Mouse (Mus musculus) embryo, embryonic 10.5 days (tissue): ENCODE measurements at regions not wholly inside any gene's neighbourhood (a gene's known extent, or its start where the extent isn't known, plus 50 kb on each side); places are given as distances from the start of the nearest gene placed in this dataset.

Source experiments
- DNase-seq: peaks from one replicate; pipeline ENCODE4 v3.0.0-alpha.2; 2015; ENCODE audit warnings: low spot score

- DNase-seq, result no peak
Observed at GRCm38 (mm10) chr3:150416447-150416846, 1021.2 kb upstream of the Adgrl4 start.

- no peak for DNase-seq
Observed at GRCm38 (mm10) chr3:150427965-150428364, 1009.7 kb upstream of the Adgrl4 start.

GRCm38 (mm10) chr3:150431291-150431690 lies 1006.4 kb upstream of the Adgrl4 start:
- DNase-seq, result no peak

GRCm38 (mm10) chr3:150435199-150435598 lies 1002.5 kb upstream of the Adgrl4 start:
- DNase-seq, result peak; percentile 53

- DNase-seq, result no peak
Observed at GRCm38 (mm10) chr3:150435818-150436607, 1001.7 kb upstream of the Adgrl4 start.
